Mouse (Mus musculus) liver, embryonic 14.5 days (tissue): Measurements from ENCODE around the gene Pmepa1. TPM values are rescaled to one million over a fixed set of nuclear protein-coding genes. Genes with fewer than 3 reads are reported as not detected.

Experiments
- ATAC-seq: fragments of 200-750 bp; cut with Nextera tagmentation; 2 replicates; pipeline ENCODE4 v1.8.0; 2017; ENCODE audit warnings: moderate number of reproducible peaks, mild to moderate bottlenecking, moderate library complexity; ENCODE audit not compliant: insufficient read depth
- DNase-seq, 3 experiments: peaks; one replicate each; pipeline ENCODE4 v3.0.0-alpha.2; 2012 to 2013; ENCODE audit warnings: low read depth in 3 of 3, low spot score in 3 of 3
- H3K27ac ChIP-seq: fragments of 300-500 bp; sonication (generic); 2 replicates; pipeline ENCODE4 v1.5.1; 2014; ENCODE audit warnings: moderate library complexity, mild to moderate bottlenecking, control low read depth, inconsistent platforms
- H3K27me3 ChIP-seq: fragments of 300-500 bp; sonication (generic); 2 replicates; pipeline ENCODE4 v1.6.1; 2014; ENCODE audit warnings: mild to moderate bottlenecking, low read length, moderate library complexity; ENCODE audit not compliant: control insufficient read depth, insufficient read depth
- H3K36me3 ChIP-seq: fragments of 300-500 bp; sonication (generic); replicated peaks from 2 replicates; pipeline ENCODE4 v1.6.1; 2014; ENCODE audit warnings: low read depth; ENCODE audit not compliant: control insufficient read depth, insufficient read depth
- H3K4me1 ChIP-seq, 2 experiments: fragments of 200-500 bp in 1 of 2; fragments of 300-500 bp in 1 of 2; sonication (generic) in 1 of 2; replicated peaks; 2 replicates each; pipeline ENCODE4 v1.6.1; 2012 to 2014; ENCODE audit warnings: antibody characterized with exemption in 1 of 2, inconsistent platforms in 1 of 2, low read length in 1 of 2; ENCODE audit not compliant: control insufficient read depth in 2 of 2, insufficient read depth in 2 of 2
- H3K4me2 ChIP-seq: fragments of 300-500 bp; sonication (generic); 2 replicates; pipeline ENCODE4 v1.6.1; 2014; ENCODE audit warnings: low read depth, mild to moderate bottlenecking, control low read depth, moderate library complexity
- H3K4me3 ChIP-seq, 2 experiments: fragments of 200-500 bp in 1 of 2; fragments of 300-500 bp in 1 of 2; sonication (generic) in 1 of 2; 2 replicates each; pipeline ENCODE4 v1.5.1; 2012 to 2014; ENCODE audit warnings: low read depth in 2 of 2, low read length in 2 of 2, mild to moderate bottlenecking in 2 of 2, control low read depth in 1 of 2, inconsistent platforms in 1 of 2, moderate library complexity in 1 of 2; ENCODE audit not compliant: insufficient read depth in 1 of 2
- H3K9ac ChIP-seq: fragments of 300-500 bp; sonication (generic); replicated peaks from 2 replicates; pipeline ENCODE4 v1.6.1; 2014; ENCODE audit warnings: mild to moderate bottlenecking, control low read depth, moderate library complexity
- H3K9me3 ChIP-seq: fragments of 300-500 bp; sonication (generic); 2 replicates; pipeline ENCODE4 v1.6.1; 2016; ENCODE audit warnings: low read length, mixed read lengths; ENCODE audit not compliant: control insufficient read depth
- CTCF ChIP-seq: IDR thresholded peaks from 2 replicates; pipeline ENCODE4 v1.5.1; 2016; ENCODE audit warnings: antibody characterized with exemption, low read depth, control low read depth
- EP300 ChIP-seq: IDR thresholded peaks from 2 replicates; pipeline ENCODE4 v1.6.1; 2016; ENCODE audit warnings: antibody characterized with exemption, low read depth
- WGBS: fragments of 180-500 bp; shearing (Covaris S2); extraction: QIAGEN DNeasy Blood & Tissue Kit; methylation state at CpG from one replicate; pipeline ENCODE4 v1.1.7; 2014; ENCODE audit not compliant: insufficient replicate concordance; 5-methylcytosine and 5-hydroxymethylcytosine counted together
- polyA plus RNA-seq, 2 experiments: library from polyadenylated mRNA; depleted of rRNA in 1 of 2; stranded (reverse) in 1 of 2; unstranded in 1 of 2; fragments of >200 nt; fragmentation: Nextera tagmentation in 1 of 2; extraction: Ambion mirVana in 1 of 2; gene quantifications; 2 replicates each; pipeline versions ENCODE4 v1.2.1 to v1.2.3; 2012 to 2014

Gene Pmepa1
- polyA plus RNA-seq, 2 experiments, result 0.04 to 0.20 TPM

GRCm38 (mm10) chr2:173278846-173279580 is 2.7 kb upstream of the Pmepa1 start:
- H3K4me2 ChIP-seq, result no peak overlapping the region
- WGBS, result 59% methylated on average over 16 of the region's 16 CpGs
- H3K4me1 ChIP-seq, result no peaks in the 10 kb centered on the region
- TF ChIP-seq CTCF (peak; percentile 60), EP300 (no peak)
- no peak overlapping the region for H3K27ac ChIP-seq
- no peaks in the 10 kb centered on the region for H3K36me3 ChIP-seq
- no peaks in the 10 kb centered on the region for H3K9me3 ChIP-seq
- no peak overlapping the region for H3K9ac ChIP-seq
- DNase-seq (no peak), ATAC-seq (no peak)
- peaks cover 36% of the 10 kb centered on the region for H3K27me3 ChIP-seq
- H3K4me3 ChIP-seq, result no peak overlapping the region

DNA sequence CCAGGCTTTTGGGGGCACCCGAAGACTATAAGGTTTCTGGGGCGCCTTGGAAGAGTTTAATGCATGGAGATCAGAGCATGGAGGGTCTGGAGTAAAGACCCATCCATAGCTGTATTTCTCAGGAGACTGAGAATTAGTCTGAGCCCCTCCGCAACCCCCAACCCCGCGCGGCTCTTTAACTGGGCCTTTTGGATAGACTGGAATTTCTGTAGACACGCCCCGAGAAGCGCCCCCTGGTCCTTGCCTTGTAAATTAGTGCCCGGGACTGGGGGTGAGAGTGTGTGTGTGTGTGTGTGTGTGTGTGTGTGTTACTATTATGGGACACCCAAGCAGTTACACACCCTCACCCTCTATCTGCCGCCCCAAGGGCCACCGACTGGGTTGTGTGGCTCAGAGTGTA is 526 bp upstream of the Pmepa1 start:
- DNase-seq (no peak), ATAC-seq (no peak)
- TF ChIP-seq CTCF (no peak), EP300 (no peak)
- H3K9ac ChIP-seq, result no peak overlapping the region
- no peaks in the 10 kb centered on the region for H3K4me1 ChIP-seq
- WGBS, result 15% methylated on average over 12 of the region's 12 CpGs
- H3K36me3 ChIP-seq, result no peaks in the 10 kb centered on the region
- H3K27ac ChIP-seq, result no peak overlapping the region
- peak overlapping the region in 1 of 2 experiments; percentile 51; a peak in 3 of 4 replicates for H3K4me3 ChIP-seq
- H3K9me3 ChIP-seq, result no peaks in the 10 kb centered on the region
- peaks cover 52% of the 10 kb centered on the region for H3K27me3 ChIP-seq
- peak overlapping the region; percentile 60 for H3K4me2 ChIP-seq

GRCm38 (mm10) chr2:173275343-173276201 is 761 bp downstream of the Pmepa1 start:
- peak overlapping the region; percentile 46 to 51 for H3K4me3 ChIP-seq
- 1% methylated on average over 90 of the region's 93 CpGs for WGBS
- ATAC-seq (no peak), DNase-seq (no peak)
- peak overlapping the region; percentile 60 for H3K4me2 ChIP-seq
- H3K27ac ChIP-seq, result no peak overlapping the region
- TF ChIP-seq CTCF (no peak), EP300 (no peak)
- H3K9ac ChIP-seq, result no peak overlapping the region
- H3K27me3 ChIP-seq, result peaks cover 52% of the 10 kb centered on the region
- H3K4me1 ChIP-seq, result no peaks in the 10 kb centered on the region
- no peaks in the 10 kb centered on the region for H3K36me3 ChIP-seq
- no peaks in the 10 kb centered on the region for H3K9me3 ChIP-seq

- H3K9me3 ChIP-seq, result no peaks in the 10 kb centered on the region
- TF ChIP-seq CTCF (no peak), EP300 (no peak)
- H3K36me3 ChIP-seq, result no peaks in the 10 kb centered on the region
- no peak overlapping the region for H3K4me2 ChIP-seq
- WGBS, result 10% methylated on average over 15 of the region's 15 CpGs
- no peaks in the 10 kb centered on the region for H3K4me1 ChIP-seq
- DNase-seq, result no peak
- peak overlapping the region; percentile 17 to 51; a peak in 3 of 4 replicates for H3K4me3 ChIP-seq
- no peak for ATAC-seq
- no peak overlapping the region for H3K27ac ChIP-seq
- H3K9ac ChIP-seq, result no peak overlapping the region
- H3K27me3 ChIP-seq, result peaks cover 52% of the 10 kb centered on the region
Measured at GRCm38 (mm10) chr2:173274428-173275342, 1.6 kb downstream of the Pmepa1 start.
